Mouse (Mus musculus) adrenal gland, adult (tissue): ENCODE results near the gene Ric3.
A peak's percentile ranks its signal among the peaks of the same experiment; 100 is the strongest.

Experiments
- DNase-seq, 2 experiments: peaks; one replicate each; pipeline ENCODE4 v3.0.0; 2022 to 2023; ENCODE audit warnings: low spot score in 1 of 2; ENCODE audit not compliant: inconsistent age in 2 of 2

Gene Ric3

GRCm38 (mm10) chr7:109003653-109004052 is 79.5 kb downstream of the Ric3 start:
- peak in 1 of 2 experiments; percentile 42 for DNase-seq

GRCm38 (mm10) chr7:109001971-109002370 is 81.2 kb downstream of the Ric3 start:
- peak; percentile 37 to 77 for DNase-seq

GRCm38 (mm10) chr7:109000315-109000954 is 82.7 kb downstream of the Ric3 start:
- peak in 1 of 2 experiments; percentile 73 for DNase-seq

GRCm38 (mm10) chr7:108996156-108996555 is 87.0 kb downstream of the Ric3 start:
- DNase-seq, result peak in 1 of 2 experiments; percentile 73

GRCm38 (mm10) chr7:108993881-108994291 is 89.2 kb downstream of the Ric3 start:
- DNase-seq, result peak in 1 of 2 experiments; percentile 61

GRCm38 (mm10) chr7:108993230-108993629 is 89.9 kb downstream of the Ric3 start:
- peak; percentile 35 to 76 for DNase-seq

- DNase-seq, result no peak
Measured at GRCm38 (mm10) chr7:108991207-108991606, 91.9 kb downstream of the Ric3 start.

GRCm38 (mm10) chr7:108985934-108986708 is 97.0 kb downstream of the Ric3 start:
- peak in 1 of 2 experiments; percentile 59 for DNase-seq
